Mouse (Mus musculus) intestine, embryonic 16.5 days (tissue): ENCODE measurements around the gene Mroh7. TPM values are rescaled to one million over a fixed set of nuclear protein-coding genes. Genes with fewer than 3 reads are reported as not detected.
"Not testable (repeated sequence)": the region's sequence is repeated elsewhere in the genome, so short reads cannot be mapped to it uniquely, and the experiment has no call there.

Source experiments
- ATAC-seq: fragments of 200-750 bp; cut with Nextera tagmentation; 2 replicates; pipeline ENCODE4 v1.8.0; 2017; ENCODE audit warnings: moderate TSS enrichment, moderate library complexity
- H3K27ac ChIP-seq: fragments of 300-500 bp; sonication (generic); 2 replicates; pipeline ENCODE4 v1.5.1; 2014; ENCODE audit warnings: mild to moderate bottlenecking, low read length
- H3K27me3 ChIP-seq: fragments of 300-500 bp; sonication (generic); replicated peaks from 2 replicates; pipeline ENCODE4 v1.6.1; 2014; ENCODE audit warnings: low read length, control low read depth, mixed read lengths; ENCODE audit not compliant: control insufficient read depth, insufficient read depth
- H3K36me3 ChIP-seq: fragments of 300-500 bp; sonication (generic); 2 replicates; pipeline ENCODE4 v1.6.1; 2014; ENCODE audit warnings: low read length, control low read depth; ENCODE audit not compliant: control insufficient read depth, insufficient read depth
- H3K4me1 ChIP-seq: fragments of 300-500 bp; sonication (generic); 2 replicates; pipeline ENCODE4 v1.6.1; 2014; ENCODE audit warnings: low read length, control low read depth, mixed read lengths; ENCODE audit not compliant: control insufficient read depth, insufficient read depth
- H3K4me2 ChIP-seq: fragments of 300-500 bp; sonication (generic); 2 replicates; pipeline ENCODE4 v1.6.1; 2014; ENCODE audit warnings: low read depth, low read length, control low read depth
- H3K4me3 ChIP-seq: fragments of 300-500 bp; sonication (generic); 2 replicates; pipeline ENCODE4 v1.5.1; 2014; ENCODE audit warnings: mild to moderate bottlenecking, low read length
- H3K9ac ChIP-seq: fragments of 300-500 bp; sonication (generic); 2 replicates; pipeline ENCODE4 v1.6.1; 2014; ENCODE audit warnings: low read depth, low read length
- H3K9me3 ChIP-seq: fragments of 300-500 bp; sonication (generic); 2 replicates; pipeline ENCODE4 v1.6.1; 2016; ENCODE audit warnings: low read length, control low read depth; ENCODE audit not compliant: control insufficient read depth
- WGBS: fragments of 180-500 bp; shearing (Covaris S2); extraction: QIAGEN DNeasy Blood & Tissue Kit; methylation state at CpG from one replicate; pipeline ENCODE4 v1.1.7; 2014; 5-methylcytosine and 5-hydroxymethylcytosine counted together
- polyA plus RNA-seq: library from polyadenylated mRNA; unstranded; fragments of >200 nt; fragmentation: Nextera tagmentation; extraction: Ambion mirVana; gene quantifications from 2 replicates; pipeline ENCODE4 v1.2.1, GENCODE M21; 2015

The Mroh7 gene
- 0.20 and 0.22 TPM in 2 replicates for polyA plus RNA-seq

DNA sequence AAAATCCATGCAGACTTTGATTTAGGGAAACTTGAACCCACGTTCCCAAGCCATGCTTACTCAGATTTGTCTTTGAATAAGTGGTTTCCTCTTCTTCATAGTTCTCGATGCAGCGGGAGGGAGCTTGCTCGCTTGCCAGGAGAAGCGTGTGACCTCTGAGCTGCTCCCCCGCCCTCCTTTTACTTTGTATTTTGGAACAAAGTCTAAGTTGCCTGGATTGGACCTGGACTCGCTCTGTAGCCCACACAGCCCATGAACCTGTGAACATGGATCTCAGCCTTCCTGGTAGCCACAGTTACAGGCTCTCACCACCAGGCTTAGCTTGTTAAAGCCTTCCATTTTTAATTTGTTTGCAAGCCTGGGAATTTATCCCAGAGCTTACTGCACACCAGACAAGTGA is at the start of gene Mroh7:
TSS of gene Mroh7 (minus strand) at position 112 of the 400 bp plus-strand sequence.
- WGBS = 60% methylated on average over 7 of the region's 7 CpGs
- H3K4me2 ChIP-seq = no peak within 1 kb of the TSS
- H3K4me1 ChIP-seq = no peaks in the 10 kb centered on the region; the same call in 1 of the 2 replicates
- no peak within 1 kb of the TSS for H3K9ac ChIP-seq
- no peaks in the 10 kb centered on the region for H3K36me3 ChIP-seq
- ATAC-seq = peak; percentile 75
- no peak within 1 kb of the TSS for H3K4me3 ChIP-seq
- no peak within 1 kb of the TSS for H3K27ac ChIP-seq
- no peaks in the 10 kb centered on the region for H3K27me3 ChIP-seq
- H3K9me3 ChIP-seq = no peaks in the 10 kb centered on the region

DNA sequence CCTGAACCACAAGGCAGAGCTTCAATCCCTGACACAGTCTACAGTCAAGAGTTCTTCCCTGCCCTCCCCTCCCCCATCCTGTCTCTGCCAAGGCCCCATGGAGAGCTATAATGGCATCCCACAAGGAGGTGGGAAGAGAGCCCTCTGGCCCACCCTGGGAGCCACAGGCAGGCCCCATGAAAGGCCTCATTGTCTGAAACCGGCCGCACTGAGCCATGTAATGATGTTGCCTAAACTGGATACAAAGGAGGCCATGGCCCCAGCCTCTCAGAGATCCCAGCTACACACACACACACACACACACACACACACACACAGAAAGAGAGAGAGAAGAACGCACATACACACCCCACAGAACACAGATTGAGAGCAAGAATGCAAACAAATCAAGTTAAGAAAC is 49.3 kb upstream of the Mroh7 start:
- H3K36me3 ChIP-seq = no peaks in the 10 kb centered on the region; the same call in 1 of the 2 replicates
- no peak overlapping the region for H3K4me2 ChIP-seq
- H3K27ac ChIP-seq = no peak overlapping the region
- H3K4me3 ChIP-seq = no peak overlapping the region
- H3K27me3 ChIP-seq = no peaks in the 10 kb centered on the region
- ATAC-seq = no peak
- WGBS = 64% methylated on average over 3 of the region's 3 CpGs
- peaks cover 20% of the 10 kb centered on the region for H3K4me1 ChIP-seq
- no peaks in the 10 kb centered on the region for H3K9me3 ChIP-seq
- no peak overlapping the region for H3K9ac ChIP-seq

DNA sequence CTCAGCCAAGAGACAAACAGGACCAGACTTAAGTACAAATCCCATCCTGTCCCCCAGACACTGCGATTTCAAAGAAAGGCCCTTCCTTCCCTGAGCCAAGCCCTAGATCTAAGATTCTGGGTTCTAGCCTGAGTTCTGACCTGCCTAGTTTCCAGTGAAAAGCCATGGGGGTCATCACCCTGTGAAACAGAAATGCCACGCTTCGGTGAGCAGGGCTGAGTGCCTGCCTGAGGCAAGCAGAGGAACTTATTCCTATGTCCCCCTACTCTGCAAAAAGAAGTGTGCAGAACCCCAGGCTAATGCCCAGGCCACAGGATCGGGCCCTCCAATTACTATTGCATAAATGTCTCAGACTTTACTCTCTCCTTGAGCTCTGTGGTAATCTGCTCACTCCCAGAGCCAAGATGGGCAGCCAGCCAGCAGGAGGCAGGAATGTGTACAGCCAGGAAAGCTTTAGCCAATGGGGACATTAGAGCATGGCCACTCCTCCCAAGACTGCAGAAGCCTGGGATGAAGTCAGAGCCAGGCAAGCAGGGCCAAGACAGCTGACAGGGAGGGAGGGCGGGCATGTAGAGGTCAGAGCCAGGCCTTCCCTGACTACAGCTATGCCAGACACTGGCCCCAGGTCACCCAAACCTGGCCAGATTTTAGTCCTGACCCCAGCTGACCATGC is 47.5 kb upstream of the Mroh7 start:
- WGBS = 48% methylated on average over 5 of the region's 5 CpGs
- Histone ChIP-seq H3K4me1 (peaks cover 17% of the 10 kb centered on the region), H3K9ac (peak overlapping the region; percentile 53), H3K27ac (peak overlapping the region; percentile 83), H3K4me3 (no peak overlapping the region), H3K27me3 (no peaks in the 10 kb centered on the region), H3K36me3 (no peaks in the 10 kb centered on the region), H3K9me3 (no peaks in the 10 kb centered on the region), H3K4me2 (no peak overlapping the region)
- peak; percentile 98 for ATAC-seq

DNA sequence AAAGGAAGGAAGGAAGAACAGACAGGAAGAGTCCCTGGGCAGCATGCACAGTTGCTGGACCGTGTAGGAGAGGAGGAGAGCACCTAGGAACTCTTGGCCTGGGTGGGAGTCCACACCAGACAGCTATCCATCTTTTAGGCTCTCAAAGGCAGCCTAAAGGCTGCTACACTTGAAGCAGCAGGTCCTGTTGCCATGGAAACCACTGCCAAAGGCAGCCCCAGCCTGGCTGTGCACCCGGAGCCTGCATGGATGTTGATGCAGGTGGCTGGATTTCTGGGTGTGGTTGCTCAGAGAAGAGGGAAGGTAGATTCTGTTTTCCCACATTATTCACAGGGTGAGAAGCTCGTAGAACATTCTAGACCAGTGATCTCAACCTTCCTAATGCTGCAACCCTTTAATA is 46.3 kb upstream of the Mroh7 start:
- H3K4me1 ChIP-seq = peaks cover 27% of the 10 kb centered on the region
- no peak overlapping the region for H3K4me2 ChIP-seq
- no peaks in the 10 kb centered on the region for H3K9me3 ChIP-seq
- H3K4me3 ChIP-seq = no peak overlapping the region
- ATAC-seq = no peak
- no peak overlapping the region for H3K9ac ChIP-seq
- WGBS = 45% methylated on average over 3 of the region's 3 CpGs
- H3K27ac ChIP-seq = no peak overlapping the region
- no peaks in the 10 kb centered on the region for H3K27me3 ChIP-seq
- H3K36me3 ChIP-seq = no peaks in the 10 kb centered on the region

DNA sequence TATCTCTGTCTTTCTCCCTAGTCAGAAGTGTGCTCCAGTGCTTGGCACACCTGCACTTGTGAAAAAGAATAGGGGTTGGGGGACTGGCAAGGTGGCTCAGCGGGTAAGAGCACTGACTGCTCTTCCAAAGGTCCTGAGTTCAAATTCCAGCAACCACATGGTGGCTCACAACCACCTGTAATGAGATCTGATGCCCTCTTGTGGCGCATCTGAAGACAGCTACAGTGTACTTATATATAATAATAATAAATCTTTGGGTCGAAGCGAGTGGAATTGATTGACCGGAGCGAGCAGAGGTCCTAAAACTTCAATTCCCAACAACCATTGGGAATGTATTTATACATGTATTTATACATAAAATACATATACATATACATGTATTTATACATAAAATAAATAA is 45.0 kb upstream of the Mroh7 start:
- not testable (repeated sequence) for H3K9me3 ChIP-seq, H3K27me3 ChIP-seq, H3K9ac ChIP-seq, H3K36me3 ChIP-seq, ATAC-seq, H3K4me2 ChIP-seq, H3K4me3 ChIP-seq, H3K27ac ChIP-seq
- WGBS = 88% methylated on average over 6 of the region's 6 CpGs
- H3K4me1 ChIP-seq = peaks cover 27% of the 10 kb centered on the region

DNA sequence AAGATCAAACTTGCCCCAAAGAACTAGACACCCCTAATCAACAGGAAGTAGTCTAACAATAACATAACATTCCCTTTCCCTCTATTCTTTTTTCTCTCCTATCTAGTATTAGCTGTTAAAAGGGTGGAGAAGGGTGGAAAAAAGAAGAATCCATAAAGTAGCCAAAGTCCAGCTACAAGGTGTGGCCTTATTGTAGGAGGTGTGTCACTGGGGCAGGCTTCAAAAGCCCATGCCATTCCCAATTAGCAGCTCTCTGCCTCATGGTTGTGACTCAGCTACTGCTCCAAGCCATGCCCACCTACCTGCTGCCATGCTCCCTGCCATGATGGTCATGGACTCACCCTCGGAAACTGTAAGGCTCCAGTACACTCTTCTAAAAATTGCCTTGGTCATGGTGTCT is 41.8 kb upstream of the Mroh7 start:
- Histone ChIP-seq H3K4me1 (peaks cover 11% of the 10 kb centered on the region), H3K4me3 (no peak overlapping the region), H3K4me2 (no peak overlapping the region), H3K36me3 (no peaks in the 10 kb centered on the region; the same call in 1 of the 2 replicates), H3K9me3 (no peaks in the 10 kb centered on the region), H3K9ac (no peak overlapping the region), H3K27ac (peak overlapping the region; percentile 19; the same call in 1 of the 2 replicates), H3K27me3 (no peaks in the 10 kb centered on the region)
- ATAC-seq = peak; percentile 80
- WGBS = 81% methylated on average over 1 of the region's 1 CpGs

DNA sequence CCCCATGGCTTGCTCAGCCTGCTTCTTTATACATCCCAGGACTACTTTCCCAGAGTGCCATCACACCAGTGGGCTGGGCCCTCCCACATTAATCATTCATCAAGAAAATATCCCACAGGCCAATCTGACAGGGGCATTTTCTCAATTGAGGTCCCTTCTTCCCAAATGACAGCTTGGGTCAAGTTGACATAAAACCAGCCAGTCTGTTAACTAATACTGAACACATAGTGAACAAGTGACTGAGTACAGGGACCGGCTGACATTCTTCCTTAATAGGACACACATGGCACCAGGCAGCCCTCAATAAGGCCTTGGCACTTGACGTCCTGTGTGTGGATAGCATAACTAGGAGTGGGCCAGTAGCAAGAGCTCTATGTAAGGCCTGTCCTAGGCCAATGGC is 38.6 kb upstream of the Mroh7 start:
- WGBS = 77% methylated on average over 2 of the region's 2 CpGs
- no peak for ATAC-seq

DNA sequence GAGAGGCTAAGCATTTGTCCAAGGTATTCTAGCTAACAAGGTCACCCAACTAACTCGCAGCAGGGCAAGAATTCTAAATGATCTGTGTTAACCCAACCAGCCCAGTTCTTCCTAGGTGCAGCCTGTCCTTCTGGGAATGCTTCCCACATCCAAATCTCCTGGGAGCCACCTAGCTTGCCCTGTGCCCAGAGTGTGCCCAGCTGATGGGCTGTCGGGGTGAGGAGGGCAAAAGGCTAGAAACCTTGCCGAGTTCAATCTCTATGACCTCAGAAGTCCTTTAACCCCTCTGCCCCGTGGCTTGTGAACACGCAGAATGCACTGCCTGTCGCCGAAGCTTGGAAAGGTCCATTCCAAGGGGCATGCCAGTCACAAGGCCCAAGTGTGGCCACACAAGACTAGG is 33.4 kb upstream of the Mroh7 start:
- no peak overlapping the region for H3K27ac ChIP-seq
- no peak overlapping the region for H3K4me2 ChIP-seq
- H3K9ac ChIP-seq = no peak overlapping the region
- H3K27me3 ChIP-seq = no peaks in the 10 kb centered on the region
- H3K4me3 ChIP-seq = no peak overlapping the region
- 0 out of 2 replicates have a peak, but pooled peaks cover 1% of the 10 kb centered on the region for H3K36me3 ChIP-seq
- no peak for ATAC-seq
- H3K4me1 ChIP-seq = no peaks in the 10 kb centered on the region
- WGBS = 79% methylated on average over 7 of the region's 7 CpGs
- H3K9me3 ChIP-seq = no peaks in the 10 kb centered on the region

More for the DNA sequence above, 38.6 kb upstream of the Mroh7 start:
- H3K9ac ChIP-seq = no peak overlapping the region
- no peaks in the 10 kb centered on the region for H3K9me3 ChIP-seq
- no peak overlapping the region for H3K4me2 ChIP-seq
- H3K4me3 ChIP-seq = no peak overlapping the region
- H3K36me3 ChIP-seq = no peaks in the 10 kb centered on the region; the same call in 1 of the 2 replicates
- no peak overlapping the region for H3K27ac ChIP-seq
- peaks cover 9% of the 10 kb centered on the region for H3K4me1 ChIP-seq
- no peaks in the 10 kb centered on the region for H3K27me3 ChIP-seq

DNA sequence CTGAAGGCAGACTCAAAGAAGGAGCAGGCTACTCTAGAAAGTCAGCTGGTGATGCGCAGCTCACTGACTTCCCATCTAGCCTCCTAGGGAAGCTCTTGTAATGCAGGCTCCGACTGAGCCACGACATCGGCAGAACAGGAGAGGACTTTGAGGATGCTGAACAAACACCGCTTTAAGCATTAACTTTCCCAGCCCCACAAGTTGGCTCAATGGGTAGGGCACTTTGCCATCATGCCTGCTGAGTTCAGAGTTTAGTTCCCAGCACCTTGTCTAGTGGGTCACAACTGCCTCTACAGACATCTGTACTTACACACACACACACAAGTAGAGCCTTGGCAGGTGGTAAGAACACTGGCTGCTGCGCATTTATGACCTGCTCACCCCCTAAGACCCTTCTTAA is 21.0 kb upstream of the Mroh7 start:
- Histone ChIP-seq H3K4me3 (no peak overlapping the region), H3K27me3 (no peaks in the 10 kb centered on the region), H3K9ac (no peak overlapping the region), H3K36me3 (0 out of 2 replicates have a peak, but pooled peaks cover 2% of the 10 kb centered on the region), H3K4me2 (no peak overlapping the region), H3K4me1 (peaks cover 13% of the 10 kb centered on the region; the same call in 1 of the 2 replicates), H3K27ac (no peak overlapping the region), H3K9me3 (no peaks in the 10 kb centered on the region)
- no peak for ATAC-seq
- 82% methylated on average over 6 of the region's 6 CpGs for WGBS
